Comparison of ENCODE assay signal across 20 mouse cellular contexts in genomic region chr14:16439385-16440126, GRCm38 (mm10).
DNase-seq lines count a peak whose midpoint lies in the region; ATAC-seq lines count a peak whose summit lies in the region.
"Had no signal": no experiment of that assay in that cellular context is flagged by ENCODE, and none has a peak within 500 bp of the region (broad histone marks: within the 10 kb centered on the region; RNA-seq: fewer than 3 reads in every experiment).

No protein-coding gene starts in this region.

- WGBS in embryonic facial prominence, embryonic 14.5 days = 60% methylated on average over 6 of the region's 6 CpGs
- 80% methylated on average over 6 of the region's 6 CpGs for WGBS in embryonic facial prominence, embryonic 10.5 days
- 71% methylated on average over 6 of the region's 6 CpGs for WGBS in hindbrain, embryonic 12.5 days
- 57% methylated on average over 6 of the region's 6 CpGs for WGBS in hindbrain, embryonic 16.5 days
- 66% methylated on average over 6 of the region's 6 CpGs for WGBS in midbrain, embryonic 15.5 days
- WGBS in midbrain, embryonic 16.5 days = 62% methylated on average over 6 of the region's 6 CpGs
- 32% methylated on average over 6 of the region's 6 CpGs for WGBS in neural tube, embryonic 15.5 days
- WGBS in intestine, embryonic 16.5 days = 72% methylated on average over 6 of the region's 6 CpGs

- peak; percentile 16; the same call in 1 of the 2 replicates for ATAC-seq in embryonic facial prominence, embryonic 14.5 days (ENCODE audit: low read depth)
- peak; percentile 47 for ATAC-seq in hindbrain, embryonic 12.5 days (ENCODE audit: low FRiP score)
- no peak for ATAC-seq in hindbrain, embryonic 16.5 days
- ATAC-seq in midbrain, embryonic 15.5 days (replicated peaks) = 0 out of 2 replicates have a peak, but pooled peaks have one; percentile 15
- no peak for ATAC-seq in midbrain, embryonic 16.5 days
- peak; percentile 56; the same call in 1 of the 2 replicates for ATAC-seq in neural tube, embryonic 15.5 days (ENCODE audit: low FRiP score)
- ATAC-seq in intestine, embryonic 16.5 days = no peak
- ATAC-seq: activated CD4-positive, CD25-positive, alpha-beta regulatory T cell, adult 4 months; liver, postnatal 0 days had no signal

- H3K9me3 ChIP-seq in embryonic facial prominence, embryonic 14.5 days (ENCODE audit: control insufficient read depth, low read length) = no peaks in the 10 kb centered on the region
- no peaks in the 10 kb centered on the region for H3K9me3 ChIP-seq in embryonic facial prominence, embryonic 10.5 days
- no peaks in the 10 kb centered on the region for H3K9me3 ChIP-seq in hindbrain, embryonic 12.5 days (replicated peaks)
- H3K9me3 ChIP-seq in hindbrain, embryonic 16.5 days (ENCODE audit: control insufficient read depth, low read length) = no peaks in the 10 kb centered on the region
- H3K9me3 ChIP-seq in midbrain, embryonic 15.5 days = no peaks in the 10 kb centered on the region
- H3K9me3 ChIP-seq in midbrain, embryonic 16.5 days (replicated peaks; ENCODE audit: control insufficient read depth, low read length, poor library complexity, severe bottlenecking) = no peaks in the 10 kb centered on the region
- H3K9me3 ChIP-seq in neural tube, embryonic 15.5 days (replicated peaks) = no peaks in the 10 kb centered on the region
- H3K9me3 ChIP-seq in intestine, embryonic 16.5 days (ENCODE audit: control insufficient read depth, low read length) = no peaks in the 10 kb centered on the region
- H3K9me3 ChIP-seq: embryonic facial prominence, embryonic 13.5 days; heart, embryonic 12.5 days; megakaryocyte, embryonic 14.5 days; stomach, embryonic 15.5 days had no signal

- no peak overlapping the region for H3K4me2 ChIP-seq in embryonic facial prominence, embryonic 14.5 days (ENCODE audit: low read depth, low read length)
- H3K4me2 ChIP-seq in hindbrain, embryonic 12.5 days (replicated peaks) = no peak overlapping the region
- H3K4me2 ChIP-seq in hindbrain, embryonic 16.5 days (ENCODE audit: low read length) = no peak overlapping the region
- H3K4me2 ChIP-seq in midbrain, embryonic 15.5 days = no peak overlapping the region
- H3K4me2 ChIP-seq in midbrain, embryonic 16.5 days (ENCODE audit: low read length) = no peak overlapping the region
- H3K4me2 ChIP-seq in neural tube, embryonic 15.5 days = no peak overlapping the region
- no peak overlapping the region for H3K4me2 ChIP-seq in intestine, embryonic 16.5 days (ENCODE audit: low read depth, low read length)
- H3K4me2 ChIP-seq: embryonic facial prominence, embryonic 13.5 days; heart, embryonic 12.5 days; stomach, embryonic 15.5 days had no signal

- H3K36me3 ChIP-seq in embryonic facial prominence, embryonic 14.5 days (ENCODE audit: control insufficient read depth, insufficient read depth, low read length) = peaks cover 15% of the 10 kb centered on the region; the same call in 1 of the 2 replicates
- peaks cover 46% of the 10 kb centered on the region for H3K36me3 ChIP-seq in embryonic facial prominence, embryonic 10.5 days (replicated peaks)
- H3K36me3 ChIP-seq in hindbrain, embryonic 12.5 days = peaks cover 10% of the 10 kb centered on the region; the same call in 1 of the 2 replicates
- no peaks in the 10 kb centered on the region for H3K36me3 ChIP-seq in hindbrain, embryonic 16.5 days (ENCODE audit: control insufficient read depth, insufficient read depth, low read length)
- H3K36me3 ChIP-seq in midbrain, embryonic 15.5 days (replicated peaks) = no peaks in the 10 kb centered on the region
- H3K36me3 ChIP-seq in midbrain, embryonic 16.5 days (ENCODE audit: control insufficient read depth, insufficient read depth, low read length) = no peaks in the 10 kb centered on the region
- H3K36me3 ChIP-seq in neural tube, embryonic 15.5 days = peaks cover 3% of the 10 kb centered on the region; the same call in 1 of the 2 replicates
- H3K36me3 ChIP-seq in intestine, embryonic 16.5 days (ENCODE audit: control insufficient read depth, insufficient read depth, low read length) = no peaks in the 10 kb centered on the region

- H3K4me3 ChIP-seq in embryonic facial prominence, embryonic 14.5 days (ENCODE audit: low read depth, low read length) = no peak overlapping the region
- no peak overlapping the region for H3K4me3 ChIP-seq in embryonic facial prominence, embryonic 10.5 days
- no peak overlapping the region for H3K4me3 ChIP-seq in hindbrain, embryonic 12.5 days
- H3K4me3 ChIP-seq in hindbrain, embryonic 16.5 days (ENCODE audit: low read length) = no peak overlapping the region
- no peak overlapping the region for H3K4me3 ChIP-seq in midbrain, embryonic 15.5 days
- H3K4me3 ChIP-seq in midbrain, embryonic 16.5 days (ENCODE audit: low read depth, low read length) = no peak overlapping the region
- no peak overlapping the region for H3K4me3 ChIP-seq in neural tube, embryonic 15.5 days (replicated peaks)
- no peak overlapping the region for H3K4me3 ChIP-seq in intestine, embryonic 16.5 days (ENCODE audit: low read length)
- H3K4me3 ChIP-seq: embryonic facial prominence, embryonic 13.5 days; heart, embryonic 12.5 days; megakaryocyte, embryonic 14.5 days; stomach, embryonic 15.5 days had no signal

- DNase-seq in embryonic facial prominence, embryonic 14.5 days (ENCODE audit: low spot score) = no peak
- DNase-seq in embryonic facial prominence, embryonic 10.5 days (ENCODE audit: low spot score) = no peak
- DNase-seq: adrenal gland, postnatal 10 days; cerebellum, adult 9-11 months; heart, postnatal 14 days; liver, postnatal 0 days; lung, postnatal 10 days; retina, postnatal 1 day; thymus, adult 2 months had no signal

- H3K9ac ChIP-seq in embryonic facial prominence, embryonic 14.5 days (ENCODE audit: low read depth, low read length) = no peak overlapping the region
- H3K9ac ChIP-seq in hindbrain, embryonic 12.5 days = no peak overlapping the region
- no peak overlapping the region for H3K9ac ChIP-seq in hindbrain, embryonic 16.5 days (ENCODE audit: low read depth, low read length)
- H3K9ac ChIP-seq in midbrain, embryonic 15.5 days = no peak overlapping the region
- no peak overlapping the region for H3K9ac ChIP-seq in midbrain, embryonic 16.5 days (ENCODE audit: low read depth, low read length)
- H3K9ac ChIP-seq in neural tube, embryonic 15.5 days (replicated peaks) = no peak overlapping the region
- no peak overlapping the region for H3K9ac ChIP-seq in intestine, embryonic 16.5 days (ENCODE audit: low read depth, low read length)
- H3K9ac ChIP-seq: embryonic facial prominence, embryonic 13.5 days; heart, embryonic 12.5 days; liver, postnatal 0 days; stomach, embryonic 15.5 days had no signal

- H3K27ac ChIP-seq in embryonic facial prominence, embryonic 14.5 days (replicated peaks; ENCODE audit: low read depth, low read length) = no peak overlapping the region
- no peak overlapping the region for H3K27ac ChIP-seq in embryonic facial prominence, embryonic 10.5 days (replicated peaks)
- peak overlapping the region; percentile 64 for H3K27ac ChIP-seq in hindbrain, embryonic 12.5 days
- H3K27ac ChIP-seq in hindbrain, embryonic 16.5 days (ENCODE audit: low read depth, low read length) = no peak overlapping the region
- no peak overlapping the region for H3K27ac ChIP-seq in midbrain, embryonic 15.5 days
- no peak overlapping the region for H3K27ac ChIP-seq in midbrain, embryonic 16.5 days (ENCODE audit: low read length)
- 0 out of 2 replicates have a peak overlapping the region, but pooled peaks have one; percentile 37 for H3K27ac ChIP-seq in neural tube, embryonic 15.5 days (replicated peaks)
- no peak overlapping the region for H3K27ac ChIP-seq in intestine, embryonic 16.5 days (ENCODE audit: low read length)
- H3K27ac ChIP-seq: embryonic facial prominence, embryonic 13.5 days; stomach, embryonic 15.5 days had no signal

- H3K27me3 ChIP-seq in embryonic facial prominence, embryonic 14.5 days (replicated peaks; ENCODE audit: control insufficient read depth, insufficient read depth, low read length) = no peaks in the 10 kb centered on the region
- no peaks in the 10 kb centered on the region for H3K27me3 ChIP-seq in embryonic facial prominence, embryonic 10.5 days (replicated peaks; ENCODE audit: low read depth, poor library complexity, severe bottlenecking)
- no peaks in the 10 kb centered on the region for H3K27me3 ChIP-seq in hindbrain, embryonic 12.5 days
- no peaks in the 10 kb centered on the region for H3K27me3 ChIP-seq in hindbrain, embryonic 16.5 days (replicated peaks; ENCODE audit: control insufficient read depth, insufficient read depth, low read length)
- H3K27me3 ChIP-seq in midbrain, embryonic 15.5 days (replicated peaks) = no peaks in the 10 kb centered on the region
- no peaks in the 10 kb centered on the region for H3K27me3 ChIP-seq in midbrain, embryonic 16.5 days (ENCODE audit: control insufficient read depth, insufficient read depth, low read depth, low read length)
- no peaks in the 10 kb centered on the region for H3K27me3 ChIP-seq in neural tube, embryonic 15.5 days (replicated peaks)
- H3K27me3 ChIP-seq in intestine, embryonic 16.5 days (replicated peaks; ENCODE audit: control insufficient read depth, insufficient read depth, low read length) = no peaks in the 10 kb centered on the region
- H3K27me3 ChIP-seq: embryonic facial prominence, embryonic 13.5 days; heart, embryonic 12.5 days; megakaryocyte, embryonic 14.5 days; stomach, embryonic 15.5 days had no signal

- no peaks in the 10 kb centered on the region for H3K4me1 ChIP-seq in embryonic facial prominence, embryonic 14.5 days (ENCODE audit: control insufficient read depth, insufficient read depth, low read length)
- no peaks in the 10 kb centered on the region for H3K4me1 ChIP-seq in embryonic facial prominence, embryonic 10.5 days
- H3K4me1 ChIP-seq in hindbrain, embryonic 12.5 days = peaks cover 4% of the 10 kb centered on the region; the same call in 1 of the 2 replicates
- no peaks in the 10 kb centered on the region for H3K4me1 ChIP-seq in hindbrain, embryonic 16.5 days (ENCODE audit: control insufficient read depth, insufficient read depth, low read depth, low read length)
- no peaks in the 10 kb centered on the region for H3K4me1 ChIP-seq in midbrain, embryonic 15.5 days
- H3K4me1 ChIP-seq in midbrain, embryonic 16.5 days (ENCODE audit: control insufficient read depth, insufficient read depth, low read length) = no peaks in the 10 kb centered on the region
- peaks cover 15% of the 10 kb centered on the region; the same call in 1 of the 2 replicates for H3K4me1 ChIP-seq in neural tube, embryonic 15.5 days
- no peaks in the 10 kb centered on the region for H3K4me1 ChIP-seq in intestine, embryonic 16.5 days (ENCODE audit: control insufficient read depth, insufficient read depth, low read length)
- H3K4me1 ChIP-seq: heart, embryonic 12.5 days; megakaryocyte, embryonic 14.5 days; stomach, embryonic 15.5 days had no signal

Comparison
In these comparisons a context has a peak if more than half of its experiments do, and no peak if none do; other contexts are left out.
1. ATAC-seq: peak in embryonic facial prominence, embryonic 14.5 days (single experiment), hindbrain, embryonic 12.5 days (single experiment), midbrain, embryonic 15.5 days (single experiment) and neural tube, embryonic 15.5 days (single experiment); none in hindbrain, embryonic 16.5 days (single experiment), midbrain, embryonic 16.5 days (single experiment) and intestine, embryonic 16.5 days (single experiment).
2. H3K27ac ChIP-seq: peak in hindbrain, embryonic 12.5 days (single experiment) and neural tube, embryonic 15.5 days (single experiment); none in embryonic facial prominence, embryonic 14.5 days (single experiment), embryonic facial prominence, embryonic 10.5 days (single experiment), hindbrain, embryonic 16.5 days (single experiment), midbrain, embryonic 15.5 days (single experiment), midbrain, embryonic 16.5 days (single experiment) and intestine, embryonic 16.5 days (single experiment).